In the genomic region with DNA sequence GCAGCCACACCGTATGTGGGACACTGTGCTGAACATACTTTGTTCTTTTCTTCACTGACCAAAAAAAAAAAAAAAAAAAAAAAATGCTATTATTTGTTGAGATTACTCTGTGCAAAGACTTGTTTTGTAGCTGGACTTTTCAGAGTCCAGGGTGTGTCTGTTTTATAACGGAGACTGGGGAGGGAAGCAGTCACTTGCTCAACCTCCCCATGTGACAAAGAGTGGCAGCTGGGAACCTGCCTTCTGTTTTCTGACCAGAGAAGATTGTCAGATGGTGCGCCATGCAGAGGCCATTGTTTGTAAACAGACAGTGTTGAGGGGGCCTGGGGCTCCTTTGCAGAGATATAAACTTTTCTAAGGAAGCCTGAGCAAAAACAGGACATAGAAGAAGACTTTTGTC, we compare ENCODE assay signal across 26 mouse cellular contexts. TPM values are rescaled to one million over a fixed set of nuclear protein-coding genes. Genes with fewer than 3 reads are reported as not detected.
"Had no signal": no experiment of that assay in that cellular context is flagged by ENCODE, and none has a peak within 500 bp of the region (broad histone marks: within the 10 kb centered on the region; RNA-seq: fewer than 3 reads in every experiment).

No protein-coding gene starts in this region.

- H3K4me2 ChIP-seq: heart, embryonic 12.5 days; hindbrain, embryonic 13.5 days; hindbrain, embryonic 15.5 days; intestine, embryonic 15.5 days; limb, embryonic 12.5 days; liver, embryonic 11.5 days; liver, embryonic 13.5 days had no signal

- H3K4me1 ChIP-seq: heart, embryonic 10.5 days; intestine, embryonic 15.5 days; liver, embryonic 13.5 days had no signal

- ATAC-seq: inflammation-experienced regulatory T-cells, adult 6 months; intestine, embryonic 15.5 days; intestine, postnatal 0 days had no signal

- H3K4me3 ChIP-seq: gastrocnemius, adult 2 months; heart, adult 2 months; heart, embryonic 10.5 days; heart, embryonic 12.5 days; hindbrain, embryonic 13.5 days; hindbrain, embryonic 15.5 days; intestine, embryonic 15.5 days; layer of hippocampus, adult 2 months; left cerebral cortex, adult 2 months; limb, embryonic 10.5 days; limb, embryonic 12.5 days; liver, embryonic 13.5 days had no signal

- H3K27ac ChIP-seq: gastrocnemius, adult 2 months; heart, adult 2 months; heart, embryonic 10.5 days; hindbrain, embryonic 13.5 days; hindbrain, embryonic 15.5 days; intestine, embryonic 15.5 days; layer of hippocampus, adult 2 months; left cerebral cortex, adult 2 months; limb, embryonic 10.5 days; limb, embryonic 12.5 days; liver, embryonic 13.5 days had no signal

- H3K9ac ChIP-seq: heart, embryonic 12.5 days; hindbrain, embryonic 13.5 days; hindbrain, embryonic 15.5 days; intestine, embryonic 15.5 days; limb, embryonic 12.5 days; liver, embryonic 13.5 days had no signal

- DNase-seq: gastrocnemius, adult 2 months; gastrocnemius, postnatal 10 days; gastrocnemius, postnatal 25 days; heart, adult 2 months; heart, postnatal 10 days; heart, postnatal 4 days; kidney, adult 18-20 months; kidney, adult 8-10 months; kidney, postnatal 10 days; kidney, postnatal 25 days; kidney, postnatal 4 days; liver; liver, embryonic 13.5 days had no signal

- H3K9me3 ChIP-seq: heart, embryonic 10.5 days; heart, embryonic 12.5 days; hindbrain, embryonic 13.5 days; hindbrain, embryonic 15.5 days; intestine, embryonic 15.5 days; limb, embryonic 10.5 days; limb, embryonic 12.5 days; liver, embryonic 13.5 days had no signal

- H3K36me3 ChIP-seq: heart, embryonic 10.5 days; heart, embryonic 12.5 days; hindbrain, embryonic 13.5 days; hindbrain, embryonic 15.5 days; intestine, embryonic 15.5 days; limb, embryonic 10.5 days; limb, embryonic 12.5 days; liver, embryonic 13.5 days had no signal

- H3K27me3 ChIP-seq: heart, embryonic 12.5 days; hindbrain, embryonic 13.5 days; hindbrain, embryonic 15.5 days; intestine, embryonic 15.5 days; limb, embryonic 12.5 days; liver, embryonic 13.5 days had no signal

RNA-seq across cellular contexts. Expression of a gene that starts 17.0 kb away (rescaled TPM):
- total RNA-seq: granulocyte monocyte progenitor cell, adult 5-6 weeks had no signal
